In the genomic region with DNA sequence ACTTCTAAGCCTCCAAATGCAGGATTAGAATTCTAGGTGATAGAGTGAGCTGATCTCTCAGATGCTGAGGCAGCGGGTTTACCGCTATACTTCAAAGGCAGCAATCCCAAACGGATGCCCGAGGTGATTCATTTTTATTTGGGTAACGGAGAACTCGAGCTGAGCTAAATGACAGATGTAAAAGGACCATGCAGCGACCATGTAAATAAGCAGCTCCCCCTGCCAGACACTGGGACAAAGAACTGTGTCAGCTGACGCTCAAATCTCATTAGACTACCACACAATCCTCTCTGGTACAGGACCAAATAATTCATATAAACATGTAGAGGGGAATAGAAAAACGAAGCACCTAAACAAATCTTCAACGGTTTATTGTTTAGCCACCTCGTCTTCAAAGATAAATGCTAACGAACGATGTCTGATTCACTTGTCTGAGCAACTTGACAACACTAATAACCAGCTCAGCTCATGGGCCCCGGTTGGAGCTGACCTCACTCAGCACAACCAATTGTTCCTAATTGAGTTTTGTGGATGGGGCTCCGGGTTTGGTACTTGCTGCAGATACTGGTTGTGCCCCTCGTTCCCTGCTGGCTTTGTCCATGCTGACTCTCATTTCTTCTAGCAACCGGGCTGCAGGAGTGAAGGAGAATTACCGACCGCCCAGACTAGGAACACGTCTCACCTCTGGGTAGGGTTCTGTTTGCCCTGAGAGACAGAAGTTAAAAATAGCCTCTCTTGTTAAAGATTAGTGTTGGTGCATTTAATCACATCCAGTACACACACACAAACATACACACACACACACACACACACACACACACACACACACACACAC, we compare ENCODE assay signal across 14 mouse cellular contexts.
DNase-seq lines count a peak whose midpoint lies in the region; ATAC-seq lines count a peak whose summit lies in the region.
"Had no signal": no experiment of that assay in that cellular context is flagged by ENCODE, and none has a peak within 500 bp of the region (broad histone marks: within the 10 kb centered on the region; RNA-seq: fewer than 3 reads in every experiment).

No protein-coding gene starts in this region.

- H3K4me1 ChIP-seq in heart, embryonic 13.5 days = peaks cover 15% of the 10 kb centered on the region
- no peaks in the 10 kb centered on the region for H3K4me1 ChIP-seq in heart, embryonic 11.5 days (ENCODE audit: control insufficient read depth, insufficient read depth, low read length)
- no peaks in the 10 kb centered on the region for H3K4me1 ChIP-seq in embryonic facial prominence, embryonic 11.5 days (ENCODE audit: control insufficient read depth, insufficient read depth, low read length)
- peaks cover 13% of the 10 kb centered on the region for H3K4me1 ChIP-seq in hindbrain, embryonic 13.5 days (replicated peaks)
- 0 out of 2 replicates have a peak, but pooled peaks cover 4% of the 10 kb centered on the region for H3K4me1 ChIP-seq in neural tube, embryonic 12.5 days
- H3K4me1 ChIP-seq: liver, embryonic 13.5 days; megakaryocyte, embryonic 14.5 days had no signal

- DNase-seq in embryonic facial prominence, embryonic 11.5 days (ENCODE audit: low spot score) = no peak
- no peak for DNase-seq in layer of hippocampus, postnatal 25 days (ENCODE audit: extremely low spot score in 1 of 2, low spot score in 1 of 2)
- DNase-seq in urinary bladder, postnatal 25 days (ENCODE audit: low spot score) = no peak
- DNase-seq: adrenal gland, adult 2 months; B cell, adult 2 months; cerebellum, adult 11 months; gastrocnemius, postnatal 14 days; liver, embryonic 13.5 days had no signal

- H3K36me3 ChIP-seq in heart, embryonic 13.5 days = no peaks in the 10 kb centered on the region
- no peaks in the 10 kb centered on the region for H3K36me3 ChIP-seq in heart, embryonic 11.5 days (ENCODE audit: control insufficient read depth, insufficient read depth, low read length)
- no peaks in the 10 kb centered on the region for H3K36me3 ChIP-seq in embryonic facial prominence, embryonic 11.5 days (replicated peaks; ENCODE audit: control insufficient read depth, insufficient read depth, low read depth, low read length)
- H3K36me3 ChIP-seq in hindbrain, embryonic 13.5 days = no peaks in the 10 kb centered on the region
- H3K36me3 ChIP-seq in neural tube, embryonic 12.5 days = no peaks in the 10 kb centered on the region
- H3K36me3 ChIP-seq: liver, embryonic 13.5 days had no signal

- H3K4me3 ChIP-seq in heart, embryonic 13.5 days = no peak overlapping the region
- H3K4me3 ChIP-seq in heart, embryonic 11.5 days (ENCODE audit: low read depth, low read length) = no peak overlapping the region
- no peak overlapping the region for H3K4me3 ChIP-seq in embryonic facial prominence, embryonic 11.5 days (ENCODE audit: low read depth, low read length)
- H3K4me3 ChIP-seq in hindbrain, embryonic 13.5 days = peak overlapping the region; percentile 19; the same call in 1 of the 2 replicates
- no peak overlapping the region for H3K4me3 ChIP-seq in neural tube, embryonic 12.5 days
- H3K4me3 ChIP-seq: liver, embryonic 13.5 days; megakaryocyte, embryonic 14.5 days had no signal

- 50% methylated on average over 20 of the region's 20 CpGs for WGBS in heart, embryonic 13.5 days
- 60% methylated on average over 20 of the region's 20 CpGs for WGBS in heart, embryonic 11.5 days (ENCODE audit: insufficient replicate concordance)
- 56% methylated on average over 20 of the region's 20 CpGs for WGBS in embryonic facial prominence, embryonic 11.5 days
- WGBS in hindbrain, embryonic 13.5 days = 22% methylated on average over 20 of the region's 20 CpGs
- WGBS in neural tube, embryonic 12.5 days = 37% methylated on average over 20 of the region's 20 CpGs

- no peaks in the 10 kb centered on the region for H3K27me3 ChIP-seq in heart, embryonic 13.5 days (replicated peaks)
- H3K27me3 ChIP-seq in heart, embryonic 11.5 days (ENCODE audit: control insufficient read depth, insufficient read depth, low read length) = no peaks in the 10 kb centered on the region
- H3K27me3 ChIP-seq in embryonic facial prominence, embryonic 11.5 days (ENCODE audit: control insufficient read depth, insufficient read depth, low read length) = no peaks in the 10 kb centered on the region
- H3K27me3 ChIP-seq in hindbrain, embryonic 13.5 days = no peaks in the 10 kb centered on the region
- no peaks in the 10 kb centered on the region for H3K27me3 ChIP-seq in neural tube, embryonic 12.5 days (replicated peaks)
- H3K27me3 ChIP-seq: liver, embryonic 13.5 days had no signal

- ATAC-seq in heart, embryonic 13.5 days (ENCODE audit: extremely low read depth, insufficient number of reproducible peaks, low FRiP score, low TSS enrichment) = no peak
- ATAC-seq in heart, embryonic 11.5 days (replicated peaks; ENCODE audit: insufficient number of reproducible peaks, low FRiP score, low TSS enrichment) = no peak
- 0 out of 2 replicates have a peak, but pooled peaks have one; percentile 56 for ATAC-seq in embryonic facial prominence, embryonic 11.5 days (replicated peaks; ENCODE audit: insufficient number of reproducible peaks, low FRiP score, low TSS enrichment, low read depth)
- ATAC-seq in hindbrain, embryonic 13.5 days (ENCODE audit: low FRiP score) = peak; percentile 86
- peak; percentile 61 for ATAC-seq in neural tube, embryonic 12.5 days (ENCODE audit: low FRiP score, low read depth)
- ATAC-seq in erythroblast, adult 5-6 weeks (replicated peaks; ENCODE audit: low FRiP score, poor library complexity, severe bottlenecking) = no peak

- H3K9me3 ChIP-seq in heart, embryonic 13.5 days = no peaks in the 10 kb centered on the region
- no peaks in the 10 kb centered on the region for H3K9me3 ChIP-seq in heart, embryonic 11.5 days (replicated peaks; ENCODE audit: control insufficient read depth, low read length)
- H3K9me3 ChIP-seq in embryonic facial prominence, embryonic 11.5 days (replicated peaks; ENCODE audit: control insufficient read depth, low read length) = no peaks in the 10 kb centered on the region
- H3K9me3 ChIP-seq in hindbrain, embryonic 13.5 days = no peaks in the 10 kb centered on the region
- no peaks in the 10 kb centered on the region for H3K9me3 ChIP-seq in neural tube, embryonic 12.5 days
- H3K9me3 ChIP-seq: liver, embryonic 13.5 days had no signal

- no peak overlapping the region for H3K9ac ChIP-seq in heart, embryonic 13.5 days
- H3K9ac ChIP-seq in heart, embryonic 11.5 days (ENCODE audit: low read depth, low read length) = no peak overlapping the region
- no peak overlapping the region for H3K9ac ChIP-seq in embryonic facial prominence, embryonic 11.5 days (replicated peaks; ENCODE audit: low read length)
- peak overlapping the region; percentile 65 for H3K9ac ChIP-seq in hindbrain, embryonic 13.5 days
- no peak overlapping the region for H3K9ac ChIP-seq in neural tube, embryonic 12.5 days
- H3K9ac ChIP-seq: liver, embryonic 13.5 days had no signal

- H3K4me2 ChIP-seq in heart, embryonic 13.5 days = peak overlapping the region; percentile 30; the same call in 1 of the 2 replicates
- no peak overlapping the region for H3K4me2 ChIP-seq in heart, embryonic 11.5 days
- no peak overlapping the region for H3K4me2 ChIP-seq in embryonic facial prominence, embryonic 11.5 days (ENCODE audit: low read depth, low read length)
- H3K4me2 ChIP-seq in hindbrain, embryonic 13.5 days = peak overlapping the region; percentile 39
- H3K4me2 ChIP-seq in neural tube, embryonic 12.5 days (replicated peaks) = no peak overlapping the region; the same call in 1 of the 2 replicates
- H3K4me2 ChIP-seq: liver, embryonic 13.5 days had no signal

- no peak overlapping the region for H3K27ac ChIP-seq in heart, embryonic 13.5 days (replicated peaks)
- no peak overlapping the region for H3K27ac ChIP-seq in heart, embryonic 11.5 days (ENCODE audit: low read depth, low read length)
- H3K27ac ChIP-seq in embryonic facial prominence, embryonic 11.5 days (replicated peaks; ENCODE audit: low read depth, low read length) = no peak overlapping the region
- peak overlapping the region; percentile 81 for H3K27ac ChIP-seq in hindbrain, embryonic 13.5 days
- H3K27ac ChIP-seq in neural tube, embryonic 12.5 days = no peak overlapping the region
- H3K27ac ChIP-seq: liver, embryonic 13.5 days had no signal

Comparison
In these comparisons a context has a peak if more than half of its experiments do, and no peak if none do; other contexts are left out.
1. H3K4me2 ChIP-seq: peak in heart, embryonic 13.5 days (single experiment) and hindbrain, embryonic 13.5 days (single experiment); none in heart, embryonic 11.5 days (single experiment), embryonic facial prominence, embryonic 11.5 days (single experiment) and neural tube, embryonic 12.5 days (single experiment).
2. ATAC-seq: peak in embryonic facial prominence, embryonic 11.5 days (single experiment), hindbrain, embryonic 13.5 days (single experiment) and neural tube, embryonic 12.5 days (single experiment); none in heart, embryonic 13.5 days (single experiment), heart, embryonic 11.5 days (single experiment) and erythroblast, adult 5-6 weeks (single experiment).